Mouse (Mus musculus) thymus, adult 2 months (tissue): ENCODE data around the gene Hacd4. TPM values are rescaled to one million over a fixed set of nuclear protein-coding genes. Genes with fewer than 3 reads are reported as not detected.

Experiments used
- DNase-seq: peaks from one replicate; pipeline ENCODE4 v3.0.0; 2021
- H3K27ac ChIP-seq: fragments of 200-500 bp; 2 replicates; pipeline ENCODE4 v1.5.1; 2012; ENCODE audit warnings: low read length, control low read depth; ENCODE audit not compliant: control insufficient read depth, insufficient read depth
- H3K27me3 ChIP-seq: fragments of 200-500 bp; 2 replicates; pipeline ENCODE4 v1.6.1; 2012; ENCODE audit warnings: mild to moderate bottlenecking, low read length, moderate library complexity, mixed read lengths; ENCODE audit not compliant: control insufficient read depth, insufficient read depth
- H3K36me3 ChIP-seq: fragments of 200-500 bp; 2 replicates; pipeline ENCODE4 v1.6.1; 2012; ENCODE audit warnings: mild to moderate bottlenecking, low read length, moderate library complexity; ENCODE audit not compliant: control insufficient read depth, insufficient read depth
- H3K4me1 ChIP-seq: fragments of 200-500 bp; replicated peaks from 2 replicates; pipeline ENCODE4 v1.6.1; 2012; ENCODE audit warnings: low read length; ENCODE audit not compliant: control insufficient read depth, insufficient read depth
- H3K4me3 ChIP-seq: fragments of 200-500 bp; 2 replicates; pipeline ENCODE4 v1.5.1; 2012; ENCODE audit warnings: mild to moderate bottlenecking, low read length, control low read depth, moderate library complexity; ENCODE audit not compliant: control insufficient read depth, insufficient read depth
- CTCF ChIP-seq: fragments of 200-500 bp; IDR thresholded peaks from 2 replicates; pipeline ENCODE4 v1.5.1; 2012; ENCODE audit warnings: mild to moderate bottlenecking, control low read depth, low read length, moderate library complexity, borderline replicate concordance; ENCODE audit not compliant: control insufficient read depth, poor library complexity, insufficient read depth; ENCODE audit errors: extremely low read depth
- POLR2A ChIP-seq: fragments of 200-500 bp; IDR thresholded peaks from 2 replicates; pipeline ENCODE4 v1.6.1; 2012; ENCODE audit warnings: mild to moderate bottlenecking, low read length, control low read depth, moderate library complexity; ENCODE audit not compliant: control insufficient read depth, poor library complexity, insufficient read depth; ENCODE audit errors: extremely low read depth
- WGBS: fragments of 180-500 bp; shearing (Covaris S2); methylation state at CpG from one replicate; pipeline ENCODE4 v1.1.7; 2018; 5-methylcytosine and 5-hydroxymethylcytosine counted together
- polyA plus RNA-seq: library from polyadenylated mRNA; depleted of rRNA; stranded (reverse); fragments of >200 nt; gene quantifications from 2 replicates; pipeline ENCODE4 v1.2.3, GENCODE M21; 2012

Gene Hacd4
- polyA plus RNA-seq, 1 experiment: 1.0 TPM

DNA sequence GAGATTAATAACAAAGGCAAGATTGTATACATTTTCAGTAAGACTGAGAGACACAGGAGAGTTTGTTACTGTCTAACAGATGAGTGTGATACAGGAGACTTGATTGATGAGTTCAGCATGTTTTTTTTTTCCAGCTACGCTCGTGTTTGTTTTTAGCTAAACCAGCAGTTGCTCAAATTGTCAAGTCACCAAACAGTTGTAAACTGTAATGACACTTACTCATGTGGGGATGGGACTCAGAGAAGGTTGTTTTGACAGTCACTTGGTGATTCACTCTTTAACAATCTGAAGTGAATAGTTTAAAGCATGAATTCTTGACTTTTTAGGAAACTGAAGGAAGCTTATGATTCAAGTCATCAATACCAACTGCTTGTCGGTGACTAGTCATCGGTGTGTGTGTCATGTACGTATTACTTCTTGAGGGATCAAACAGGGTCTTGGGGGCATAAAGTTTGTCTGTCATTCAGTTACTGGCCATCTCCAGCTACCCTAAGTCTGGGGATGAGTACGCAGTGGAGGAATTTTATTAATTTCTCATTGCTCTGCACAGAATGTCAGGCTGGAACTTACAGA lies 2.0 kb downstream of the Hacd4 start:
- TF ChIP-seq POLR2A: no peak
- no peak for TF ChIP-seq CTCF
- Histone ChIP-seq H3K4me3 (no peak overlapping the region), H3K4me1 (0 out of 2 replicates have a peak, but pooled peaks cover 3% of the 10 kb centered on the region), H3K27me3 (no peaks in the 10 kb centered on the region), H3K27ac (no peak overlapping the region), H3K36me3 (no peaks in the 10 kb centered on the region)
- 92% methylated on average over 6 of the region's 6 CpGs for WGBS
- no peak for DNase-seq

DNA sequence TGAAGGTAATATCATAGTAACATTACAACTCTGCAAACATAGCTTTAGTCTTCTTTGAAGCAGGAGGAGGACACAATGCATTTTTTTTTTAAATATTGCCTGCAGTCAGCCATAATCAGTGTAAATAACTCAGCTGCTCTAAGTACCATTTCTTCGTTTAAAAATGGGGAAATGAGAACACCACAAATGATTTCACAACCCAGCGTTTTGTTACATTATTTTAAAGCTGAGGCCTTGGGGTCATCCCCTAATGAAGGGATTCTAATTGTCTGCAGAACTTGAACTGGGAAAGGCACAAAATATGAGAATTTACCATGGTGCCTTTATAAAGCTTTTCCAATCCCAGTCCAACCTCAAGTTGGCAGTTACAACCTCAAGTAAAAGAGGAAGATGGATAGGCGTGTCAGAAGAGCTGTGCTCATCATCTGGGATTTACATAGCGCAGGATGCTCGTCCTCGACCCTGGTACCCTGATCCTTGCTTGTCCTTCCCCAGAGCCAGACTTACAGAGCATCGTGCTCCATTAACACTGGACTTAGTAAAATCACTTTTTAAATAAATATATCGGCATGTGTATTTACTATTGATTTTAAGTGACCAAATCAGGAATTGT lies 6.2 kb downstream of the Hacd4 start:
- no peak overlapping the region for H3K27ac ChIP-seq
- DNase-seq: no peak
- H3K36me3 ChIP-seq: no peaks in the 10 kb centered on the region
- no peaks in the 10 kb centered on the region for H3K4me1 ChIP-seq
- TF ChIP-seq POLR2A (no peak), CTCF (no peak)
- no peak overlapping the region for H3K4me3 ChIP-seq
- WGBS: 73% methylated on average over 8 of the region's 8 CpGs
- no peaks in the 10 kb centered on the region for H3K27me3 ChIP-seq

DNA sequence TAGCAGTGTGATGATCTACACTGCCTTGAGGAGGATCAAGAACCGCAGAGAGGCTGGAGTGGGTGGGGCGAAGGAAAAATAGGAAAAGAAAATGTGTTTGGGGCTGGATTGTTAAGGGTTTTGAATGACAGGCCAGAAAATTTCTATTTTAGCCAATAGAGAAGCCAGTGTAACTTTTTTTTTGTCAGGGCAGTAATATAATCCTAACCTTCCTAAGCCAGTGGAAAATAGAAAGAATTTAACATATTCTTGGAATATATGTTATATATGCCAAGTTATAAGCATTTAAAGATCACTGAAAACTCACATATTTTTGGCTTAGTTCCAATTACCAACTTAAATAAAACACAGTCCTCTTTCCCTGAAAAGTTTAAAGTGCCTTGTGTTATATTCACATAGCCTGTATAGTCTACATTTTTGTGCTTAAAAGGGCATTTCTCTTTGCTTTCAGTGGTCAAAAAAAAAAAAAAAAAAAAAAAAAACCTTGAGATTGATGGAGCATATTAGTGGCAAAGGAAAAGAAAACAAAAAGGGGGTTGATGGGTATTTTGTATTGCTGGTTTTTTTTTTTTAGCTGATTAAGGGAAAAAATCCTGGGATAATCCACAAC lies 11.0 kb downstream of the Hacd4 start:
- 98% methylated on average over 2 of the region's 2 CpGs for WGBS
- no peak for DNase-seq
- Histone ChIP-seq H3K27ac (no peak overlapping the region), H3K36me3 (no peaks in the 10 kb centered on the region), H3K27me3 (no peaks in the 10 kb centered on the region), H3K4me3 (no peak overlapping the region), H3K4me1 (no peaks in the 10 kb centered on the region)
- TF ChIP-seq CTCF: no peak
- no peak for TF ChIP-seq POLR2A

DNA sequence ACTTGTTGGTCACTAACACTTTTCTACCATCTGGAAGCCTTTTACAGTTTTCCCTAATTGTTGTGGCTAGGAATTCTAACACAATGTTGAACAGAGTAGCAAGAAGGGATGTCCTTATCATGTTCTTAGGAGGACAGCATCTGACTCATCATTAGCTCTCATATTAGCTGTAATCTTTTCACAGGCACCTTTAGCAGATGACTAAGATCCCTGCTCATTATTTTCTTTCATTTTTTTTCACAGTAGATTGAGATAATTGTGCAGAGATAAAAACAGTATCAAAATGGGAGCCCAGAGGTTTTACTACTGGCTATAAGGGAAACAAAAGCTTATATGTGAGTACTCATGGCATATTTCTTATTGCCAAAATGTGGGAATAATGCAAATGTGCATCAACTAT lies 14.2 kb downstream of the Hacd4 start:
- DNase-seq: no peak
- TF ChIP-seq POLR2A: no peak
- TF ChIP-seq CTCF: no peak
- H3K4me3 ChIP-seq: no peak overlapping the region
- no peak overlapping the region for H3K27ac ChIP-seq
- no peaks in the 10 kb centered on the region for H3K36me3 ChIP-seq
- no peaks in the 10 kb centered on the region for H3K4me1 ChIP-seq
- no peaks in the 10 kb centered on the region for H3K27me3 ChIP-seq

DNA sequence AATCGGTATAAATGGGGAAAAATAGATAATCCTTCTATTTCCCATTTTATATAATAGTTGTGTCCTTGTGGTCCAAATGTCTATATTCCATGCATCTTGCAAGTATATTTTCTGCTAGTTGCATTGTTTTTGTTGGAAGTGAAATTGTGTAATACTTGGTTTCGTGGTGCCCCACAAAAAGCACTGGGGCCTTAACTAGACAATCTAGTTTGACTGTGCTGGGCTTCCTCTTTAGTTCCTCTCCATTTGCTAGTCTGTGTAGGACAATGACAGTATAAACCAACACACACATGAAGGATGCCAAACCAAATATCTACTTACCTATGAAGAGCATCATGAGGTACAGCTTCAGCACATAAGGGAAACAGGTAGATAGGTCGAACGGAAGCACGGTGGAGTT lies 19.4 kb downstream of the Hacd4 start:
- no peaks in the 10 kb centered on the region for H3K36me3 ChIP-seq
- no peaks in the 10 kb centered on the region for H3K27me3 ChIP-seq
- 93% methylated on average over 5 of the region's 5 CpGs for WGBS
- H3K4me1 ChIP-seq: no peaks in the 10 kb centered on the region
- no peak overlapping the region for H3K4me3 ChIP-seq
- TF ChIP-seq CTCF (no peak), POLR2A (no peak)
- H3K27ac ChIP-seq: no peak overlapping the region
- DNase-seq: no peak

DNA sequence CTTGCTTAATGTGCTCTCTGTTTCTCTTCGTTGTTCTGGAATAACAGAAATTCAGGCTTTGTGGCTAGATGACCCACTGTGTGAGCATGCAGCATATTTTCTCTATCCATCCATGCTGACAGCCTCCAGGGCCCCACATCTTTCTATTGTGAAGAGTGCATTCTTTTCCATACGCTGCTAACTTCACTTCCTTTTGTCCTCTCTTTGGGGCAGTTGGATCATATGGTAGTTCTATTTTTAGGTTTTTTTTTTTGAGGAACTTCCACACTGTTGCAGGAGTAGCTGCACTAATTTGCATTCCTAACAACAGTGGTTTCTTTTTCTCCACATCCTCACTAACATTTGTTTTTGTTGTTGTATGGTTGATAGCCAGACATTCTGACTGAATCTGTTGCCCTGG lies 23.7 kb downstream of the Hacd4 start:
- no peak for DNase-seq
- Histone ChIP-seq H3K27ac (no peak overlapping the region), H3K36me3 (no peaks in the 10 kb centered on the region), H3K4me1 (no peaks in the 10 kb centered on the region), H3K27me3 (no peaks in the 10 kb centered on the region), H3K4me3 (no peak overlapping the region)
- no peak for TF ChIP-seq CTCF
- TF ChIP-seq POLR2A: no peak
- 57% methylated on average over 2 of the region's 2 CpGs for WGBS
